ENCODE assay signal across 8 mouse cellular contexts in the genomic region with DNA sequence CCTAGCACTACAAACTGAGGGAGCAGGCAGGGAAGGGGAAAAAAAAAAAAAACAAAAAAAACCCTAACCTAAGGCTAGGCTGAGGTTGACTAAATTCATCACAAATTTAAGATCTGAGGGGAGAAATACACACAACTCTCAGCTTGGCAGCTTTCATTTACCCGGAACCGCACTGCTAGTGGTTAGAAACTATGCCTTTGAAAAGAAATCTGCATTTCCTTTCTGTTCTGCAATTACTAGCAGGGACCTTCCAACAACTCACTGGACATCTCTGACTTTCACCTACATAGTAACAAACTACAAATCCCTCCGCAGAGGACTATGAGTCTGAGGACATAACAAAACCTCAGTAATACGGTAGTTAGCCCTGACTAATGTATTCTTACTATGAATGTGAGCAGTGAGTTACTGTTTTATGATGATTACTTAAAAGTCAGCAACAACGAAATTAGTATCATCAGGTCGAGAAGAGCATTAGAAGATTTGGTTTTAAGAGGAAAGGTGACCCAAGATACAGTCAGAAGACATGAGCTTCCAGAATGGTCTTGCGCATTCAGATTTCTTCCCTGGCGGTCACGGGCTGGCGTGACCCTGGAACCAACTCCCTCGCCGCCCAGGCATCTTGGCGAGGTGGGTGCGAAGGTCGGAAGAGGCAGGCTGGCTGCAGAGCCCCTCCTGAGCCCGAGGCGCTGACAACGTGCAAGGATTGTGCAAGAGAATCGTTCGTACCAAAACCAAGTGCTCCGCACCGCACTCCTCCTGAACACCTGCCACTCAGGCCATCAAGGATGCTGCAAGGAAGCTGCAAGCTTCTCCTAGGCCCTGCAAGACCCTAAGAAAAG. TPM values are rescaled to one million over a fixed set of nuclear protein-coding genes. Genes with fewer than 3 reads are reported as not detected.
A peak's percentile ranks its signal among the peaks of the same experiment; 100 is the strongest.
DNase-seq lines count a peak whose midpoint lies in the region; ATAC-seq and TF ChIP-seq lines count a peak whose summit lies in the region.

No protein-coding gene starts in this region.

- peak overlapping the region; percentile 95 for H3K9ac ChIP-seq in limb, embryonic 13.5 days

- no peaks in the 10 kb centered on the region for H3K27me3 ChIP-seq in heart, embryonic 10.5 days (ENCODE audit: insufficient read depth, poor library complexity, severe bottlenecking)
- H3K27me3 ChIP-seq in limb, embryonic 13.5 days: no peaks in the 10 kb centered on the region
- no peaks in the 10 kb centered on the region for H3K27me3 ChIP-seq in small intestine, adult 2 months (ENCODE audit: control insufficient read depth, insufficient read depth, low read length)

- peaks cover 19% of the 10 kb centered on the region for H3K36me3 ChIP-seq in heart, embryonic 10.5 days
- peaks cover 19% of the 10 kb centered on the region for H3K36me3 ChIP-seq in limb, embryonic 13.5 days
- H3K36me3 ChIP-seq in small intestine, adult 2 months (ENCODE audit: control insufficient read depth, insufficient read depth, low read length): no peaks in the 10 kb centered on the region

- WGBS in heart, embryonic 10.5 days: 8% methylated on average over 22 of the region's 22 CpGs
- 6% methylated on average over 22 of the region's 22 CpGs for WGBS in limb, embryonic 13.5 days
- under 1% methylated on average over 22 of the region's 22 CpGs for WGBS in small intestine, adult 2 months

- peak overlapping the region; percentile 92 for H3K4me2 ChIP-seq in limb, embryonic 13.5 days (replicated peaks)

- TF ChIP-seq CTCF in embryonic fibroblast, embryonic 13.5 days (IDR thresholded peaks at IDR 0.05; ENCODE audit: borderline replicate concordance, insufficient read depth, low read length): no peak
- no peak for TF ChIP-seq CTCF in small intestine, adult 2 months (IDR thresholded peaks at IDR 0.05; ENCODE audit: extremely low read depth, insufficient read length, insufficient replicate concordance, low read depth, low read length)

- peaks cover 15% of the 10 kb centered on the region; the same call in 1 of the 2 replicates for H3K4me1 ChIP-seq in heart, embryonic 10.5 days
- H3K4me1 ChIP-seq in embryonic fibroblast, embryonic 13.5 days (ENCODE audit: control insufficient read depth, insufficient read depth, low read length): no peaks in the 10 kb centered on the region; the same call in 1 of the 2 replicates
- peaks cover 34% of the 10 kb centered on the region for H3K4me1 ChIP-seq in limb, embryonic 13.5 days
- H3K4me1 ChIP-seq in small intestine, adult 2 months (ENCODE audit: control insufficient read depth, insufficient read depth, insufficient read length, low read length): no peaks in the 10 kb centered on the region

- intact Hi-C loops in heart, postnatal 10 days (cut with DNase I): no loop called here
- intact Hi-C loops in left cerebral cortex, postnatal 25 days (cut with DNase I): loop anchor here (1.0 to 2.0 kb wide), 2 partner anchors 15 to 17 kb away; a partner anchor contains a TSS

- no peak for DNase-seq in heart, embryonic 10.5 days (ENCODE audit: low spot score)
- DNase-seq in heart, postnatal 10 days: no peak
- DNase-seq in CD4-positive helper T cell, adult 2 months (ENCODE audit: low read depth, low spot score): peak; percentile 65
- DNase-seq in left cerebral cortex, postnatal 25 days (ENCODE audit: low spot score in 2 of 2): no peak
- no peak for DNase-seq in cerebellum, postnatal 36 days

- H3K4me3 ChIP-seq in heart, embryonic 10.5 days: peak overlapping the region; percentile 84
- peak overlapping the region; percentile 88 for H3K4me3 ChIP-seq in embryonic fibroblast, embryonic 13.5 days (ENCODE audit: insufficient read depth, low read length)
- H3K4me3 ChIP-seq in limb, embryonic 13.5 days: peak overlapping the region; percentile 91
- peak overlapping the region; percentile 93 for H3K4me3 ChIP-seq in small intestine, adult 2 months (ENCODE audit: low read depth, low read length)

- no peak for TF ChIP-seq POLR2A in embryonic fibroblast, embryonic 13.5 days (IDR thresholded peaks at IDR 0.05; ENCODE audit: low read depth, low read length)
- TF ChIP-seq POLR2A in small intestine, adult 2 months (IDR thresholded peaks at IDR 0.05; ENCODE audit: low read depth, low read length): no peak

- ATAC-seq in limb, embryonic 13.5 days (ENCODE audit: low FRiP score, low read depth): no peak

- H3K9me3 ChIP-seq in heart, embryonic 10.5 days: no peaks in the 10 kb centered on the region
- no peaks in the 10 kb centered on the region for H3K9me3 ChIP-seq in limb, embryonic 13.5 days

- peak overlapping the region; percentile 90 for H3K27ac ChIP-seq in heart, embryonic 10.5 days
- no peak overlapping the region for H3K27ac ChIP-seq in embryonic fibroblast, embryonic 13.5 days (ENCODE audit: insufficient read depth, low read length)
- H3K27ac ChIP-seq in limb, embryonic 13.5 days: peak overlapping the region; percentile 90; the same call in 1 of the 2 replicates
- peak overlapping the region; percentile 90 for H3K27ac ChIP-seq in small intestine, adult 2 months (ENCODE audit: insufficient read depth, low read depth, low read length)

RNA-seq across cellular contexts. Expression of a gene that starts 14.2 kb away (rescaled TPM):
- 568 and 608 TPM in 2 replicates for polyA plus RNA-seq in heart, embryonic 10.5 days (2016; fragmentation: Nextera tagmentation; extraction: Ambion mirVana)
- 100 to 1,000 TPM; 181 to 199 TPM for total RNA-seq in heart, postnatal 10 days (2021)
- polyA plus RNA-seq in embryonic fibroblast, embryonic 13.5 days (2011; ENCODE audit: insufficient read length, low read depth, missing spikeins): 210 and 213 TPM in 2 replicates
- 578 and 605 TPM in 2 replicates for polyA plus RNA-seq in limb, embryonic 13.5 days (2015; fragmentation: Nextera tagmentation; extraction: Ambion mirVana)
- polyA plus RNA-seq in small intestine, adult 2 months (2012; rRNA removed): 184 and 322 TPM in 2 replicates
- total RNA-seq in left cerebral cortex, postnatal 25 days (2021): 100 to 1,000 TPM; 549 to 574 TPM

RNA-seq across cellular contexts. Expression of a gene that starts 14.4 kb away (rescaled TPM):
- 51.9 and 71.5 TPM in 2 replicates for polyA plus RNA-seq in heart, embryonic 10.5 days (2016; fragmentation: Nextera tagmentation; extraction: Ambion mirVana)
- 10 to 100 TPM; 17.5 to 18.0 TPM for total RNA-seq in heart, postnatal 10 days (2021)
- polyA plus RNA-seq in embryonic fibroblast, embryonic 13.5 days (2011; ENCODE audit: insufficient read length, low read depth, missing spikeins): 27.7 and 32.2 TPM in 2 replicates
- polyA plus RNA-seq in limb, embryonic 13.5 days (2015; fragmentation: Nextera tagmentation; extraction: Ambion mirVana): 67.0 and 72.5 TPM in 2 replicates
- 21.1 and 34.0 TPM in 2 replicates for polyA plus RNA-seq in small intestine, adult 2 months (2012; rRNA removed)
- total RNA-seq in left cerebral cortex, postnatal 25 days (2021): 10 to 100 TPM; 56.0 to 59.1 TPM

RNA-seq across cellular contexts. Expression of a gene that starts 27.1 kb away (rescaled TPM):
- polyA plus RNA-seq in heart, embryonic 10.5 days (2016; fragmentation: Nextera tagmentation; extraction: Ambion mirVana): 479 and 560 TPM in 2 replicates
- total RNA-seq in heart, postnatal 10 days (2021): 100 to 1,000 TPM; 597 to 620 TPM
- polyA plus RNA-seq in embryonic fibroblast, embryonic 13.5 days (2011; ENCODE audit: insufficient read length, low read depth, missing spikeins): 67.4 and 86.9 TPM in 2 replicates
- polyA plus RNA-seq in limb, embryonic 13.5 days (2015; fragmentation: Nextera tagmentation; extraction: Ambion mirVana): 282 and 290 TPM in 2 replicates
- polyA plus RNA-seq in small intestine, adult 2 months (2012; rRNA removed): 531 and 683 TPM in 2 replicates
- 100 to 1,000 TPM; 140 to 145 TPM for total RNA-seq in left cerebral cortex, postnatal 25 days (2021)

RNA-seq across cellular contexts. Expression of a gene that starts 58.0 kb away (rescaled TPM):
- not detected in 2 replicates for polyA plus RNA-seq in heart, embryonic 10.5 days (2016; fragmentation: Nextera tagmentation; extraction: Ambion mirVana)
- not detected for total RNA-seq in heart, postnatal 10 days (2021)
- polyA plus RNA-seq in embryonic fibroblast, embryonic 13.5 days (2011; ENCODE audit: insufficient read length, low read depth, missing spikeins): not detected in 2 replicates
- polyA plus RNA-seq in limb, embryonic 13.5 days (2015; fragmentation: Nextera tagmentation; extraction: Ambion mirVana): not detected in 2 replicates
- polyA plus RNA-seq in small intestine, adult 2 months (2012; rRNA removed): not detected in 2 replicates
- not detected for total RNA-seq in left cerebral cortex, postnatal 25 days (2021)

RNA-seq across cellular contexts. Expression of a gene that starts 58.9 kb away (rescaled TPM):
- polyA plus RNA-seq in heart, embryonic 10.5 days (2016; fragmentation: Nextera tagmentation; extraction: Ambion mirVana): 204 and 214 TPM in 2 replicates
- 10 to 100 TPM; 46.1 to 48.7 TPM for total RNA-seq in heart, postnatal 10 days (2021)
- 47.4 and 63.3 TPM in 2 replicates for polyA plus RNA-seq in embryonic fibroblast, embryonic 13.5 days (2011; ENCODE audit: insufficient read length, low read depth, missing spikeins)
- polyA plus RNA-seq in limb, embryonic 13.5 days (2015; fragmentation: Nextera tagmentation; extraction: Ambion mirVana): 163 and 167 TPM in 2 replicates
- polyA plus RNA-seq in small intestine, adult 2 months (2012; rRNA removed): 23.4 and 35.5 TPM in 2 replicates
- 100 to 1,000 TPM in 1 of 2 experiments, 10 to 100 TPM in 1; 99.3 to 108 TPM for total RNA-seq in left cerebral cortex, postnatal 25 days (2021)
